Mouse (Mus musculus): ENCODE results near the gene Rapgef3.

- TF ChIP-seq CTCF (IDR thresholded peaks at IDR 0.05; ENCODE audit: borderline replicate concordance, insufficient read depth, low read depth, low read length) (no peak), POLR2A (IDR thresholded peaks at IDR 0.05; ENCODE audit: borderline replicate concordance, insufficient read depth, low read length) (no peak)
Measured at GRCm38 (mm10) chr15:97731988-97732387, 35.8 kb downstream of the Rapgef3 start.
